Mouse (Mus musculus): ENCODE results near the gene Gpbar1. TPM values are rescaled to one million over a fixed set of nuclear protein-coding genes. Genes with fewer than 3 reads are reported as not detected.

Gene Gpbar1
- polyA plus RNA-seq, 1 experiment from 2014 or later: 0.14 TPM

- 82% methylated on average over 5 of the region's 5 CpGs for WGBS
- Histone ChIP-seq H3K4me3 (no peak overlapping the region), H3K36me3 (replicated peaks) (peaks cover 80% of the 10 kb centered on the region), H3K4me1 (no peaks in the 10 kb centered on the region), H3K9me3 (no peaks in the 10 kb centered on the region), H3K27ac (no peak overlapping the region), H3K27me3 (ENCODE audit: poor library complexity, severe bottlenecking) (no peaks in the 10 kb centered on the region)
- no peak for DNase-seq (ENCODE audit: extremely low spot score, low spot score)
Observed at GRCm38 (mm10) chr1:74249331-74249980, 28.9 kb upstream of the Gpbar1 start.

DNA sequence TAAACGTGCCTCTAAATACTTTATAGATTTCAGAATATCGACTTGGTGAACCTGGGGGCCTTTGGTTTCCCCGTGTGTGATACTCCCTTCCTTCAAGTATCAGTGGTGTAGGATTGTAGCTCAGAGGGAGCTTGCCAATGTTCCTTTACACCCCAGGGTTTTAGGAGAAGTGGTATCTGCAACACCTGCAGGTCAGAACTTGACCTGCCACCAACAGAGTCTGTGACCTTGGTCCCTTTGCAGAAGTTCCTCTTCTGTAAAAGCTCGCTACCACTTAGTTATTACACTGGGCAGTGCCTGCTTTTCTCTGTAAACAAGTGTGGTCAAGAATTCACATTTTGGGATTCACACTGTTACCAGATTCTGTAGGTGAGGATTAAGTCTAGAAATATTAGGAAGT is 28.3 kb upstream of the Gpbar1 start:
- Histone ChIP-seq H3K36me3 (replicated peaks) (peaks cover 86% of the 10 kb centered on the region), H3K27ac (no peak overlapping the region), H3K27me3 (ENCODE audit: poor library complexity, severe bottlenecking) (no peaks in the 10 kb centered on the region), H3K4me1 (no peaks in the 10 kb centered on the region), H3K9me3 (no peaks in the 10 kb centered on the region), H3K4me3 (no peak overlapping the region)
- DNase-seq (ENCODE audit: extremely low spot score, low spot score): no peak
- WGBS: 92% methylated on average over 4 of the region's 4 CpGs

DNA sequence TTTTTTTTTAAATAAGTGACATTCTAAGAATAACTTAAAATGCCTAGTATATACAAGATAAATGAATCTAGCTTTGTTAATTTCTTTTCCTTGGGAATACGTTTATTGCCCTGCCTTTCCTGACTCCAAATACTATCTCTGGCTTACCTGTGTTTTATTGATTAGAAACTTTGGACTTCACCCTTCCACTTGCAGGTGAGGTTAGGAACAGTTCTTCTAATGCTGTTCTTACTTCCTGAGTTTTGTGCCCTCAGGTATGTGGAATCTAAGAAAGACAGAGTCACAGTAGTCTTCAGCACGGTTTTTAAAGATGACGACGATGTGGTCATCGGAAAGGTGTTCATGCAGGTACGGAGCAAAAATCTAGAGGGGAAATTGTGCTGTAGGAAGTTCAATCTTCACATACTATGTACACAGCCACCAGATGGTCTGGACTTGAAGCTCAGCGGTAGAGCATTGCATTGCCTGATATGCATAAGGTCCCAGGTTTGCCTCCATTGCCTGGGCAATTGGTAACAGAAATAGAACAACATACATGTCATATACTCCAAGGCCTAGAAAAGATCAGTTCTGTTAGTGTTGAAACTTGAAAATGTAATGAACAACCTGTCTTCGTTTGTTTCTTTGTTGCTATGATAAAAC is 22.5 kb upstream of the Gpbar1 start:
- peaks cover 96% of the 10 kb centered on the region for H3K36me3 ChIP-seq (replicated peaks)

DNA sequence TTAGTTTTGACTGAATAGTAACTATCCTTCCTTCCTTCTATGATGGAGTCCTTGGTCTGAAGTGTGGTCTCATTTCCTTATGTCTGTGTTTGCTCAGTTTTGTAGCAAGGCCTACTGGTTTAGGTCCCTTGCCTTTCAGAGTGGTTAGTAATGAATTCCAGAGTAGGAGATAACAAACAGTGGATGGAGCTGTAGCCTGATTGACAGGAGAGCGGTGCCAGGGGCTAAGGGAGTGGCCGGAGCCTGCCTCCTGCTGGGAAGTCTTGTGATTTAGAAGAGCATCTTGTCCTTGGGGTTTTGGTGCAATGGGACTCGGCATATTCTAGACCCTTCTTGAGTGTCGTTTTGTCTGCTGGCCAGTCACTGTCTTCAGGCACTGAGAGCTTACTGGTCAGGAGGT is 21.6 kb upstream of the Gpbar1 start:
- Histone ChIP-seq H3K4me3 (no peak overlapping the region), H3K27me3 (ENCODE audit: poor library complexity, severe bottlenecking) (no peaks in the 10 kb centered on the region), H3K9me3 (no peaks in the 10 kb centered on the region), H3K4me1 (no peaks in the 10 kb centered on the region), H3K27ac (no peak overlapping the region), H3K36me3 (replicated peaks) (peaks cover 96% of the 10 kb centered on the region)
- no peak for DNase-seq (ENCODE audit: extremely low spot score, low spot score)
- 81% methylated on average over 4 of the region's 4 CpGs for WGBS

More for the DNA sequence above, 22.5 kb upstream of the Gpbar1 start:
- Histone ChIP-seq H3K27me3 (ENCODE audit: poor library complexity, severe bottlenecking) (no peaks in the 10 kb centered on the region), H3K4me3 (no peak overlapping the region), H3K27ac (no peak overlapping the region), H3K9me3 (no peaks in the 10 kb centered on the region), H3K4me1 (no peaks in the 10 kb centered on the region)
- DNase-seq (ENCODE audit: extremely low spot score, low spot score): no peak
- 96% methylated on average over 8 of the region's 8 CpGs for WGBS

DNA sequence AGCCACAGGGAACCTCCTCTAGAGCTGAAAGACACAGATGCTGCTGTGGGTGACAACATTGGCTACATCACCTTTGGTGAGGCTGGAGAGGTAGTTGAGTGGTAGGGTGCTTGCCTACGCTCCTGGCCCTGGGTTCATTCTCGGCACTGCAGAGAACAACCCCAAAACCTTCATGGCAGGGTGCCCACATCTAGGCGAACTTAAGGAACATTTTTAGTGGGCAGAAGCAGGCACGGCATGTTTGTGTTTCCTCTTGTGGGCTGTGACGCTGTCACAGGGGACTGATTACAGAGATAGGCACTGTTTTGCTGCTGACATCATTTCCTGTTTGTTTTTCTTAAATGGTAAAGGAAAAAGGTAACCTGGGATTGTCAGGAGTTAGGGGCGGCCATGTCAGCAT is 15.8 kb upstream of the Gpbar1 start:
- H3K4me1 ChIP-seq: no peaks in the 10 kb centered on the region
- no peak for DNase-seq (ENCODE audit: extremely low spot score, low spot score)
- 88% methylated on average over 6 of the region's 6 CpGs for WGBS
- H3K4me3 ChIP-seq: no peak overlapping the region
- H3K27ac ChIP-seq: no peak overlapping the region
- H3K36me3 ChIP-seq (replicated peaks): peaks cover 96% of the 10 kb centered on the region
- no peaks in the 10 kb centered on the region for H3K9me3 ChIP-seq
- no peaks in the 10 kb centered on the region for H3K27me3 ChIP-seq (ENCODE audit: poor library complexity, severe bottlenecking)

DNA sequence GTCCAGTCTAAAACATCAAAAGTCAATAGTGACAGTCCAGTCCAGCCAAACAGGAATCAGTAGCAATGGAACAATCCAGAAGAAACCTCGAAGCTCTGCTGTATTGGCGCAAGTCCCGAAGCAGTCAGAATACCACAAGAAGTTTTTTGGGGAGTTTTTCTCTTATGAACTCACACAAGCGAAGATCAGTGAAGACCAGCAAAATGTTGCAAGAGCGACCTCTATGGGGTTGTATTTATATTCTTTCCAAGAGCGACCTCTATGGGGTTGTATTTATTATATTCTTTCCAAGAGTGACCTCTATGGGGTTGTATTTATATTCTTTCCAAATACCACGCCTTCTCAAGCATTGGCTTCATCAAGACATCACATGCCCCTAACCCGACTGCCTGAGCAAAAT is 9.6 kb upstream of the Gpbar1 start:
- H3K4me1 ChIP-seq: no peaks in the 10 kb centered on the region
- DNase-seq (ENCODE audit: extremely low spot score, low spot score): no peak
- 91% methylated on average over 8 of the region's 8 CpGs for WGBS
- H3K4me3 ChIP-seq: no peak overlapping the region
- no peaks in the 10 kb centered on the region for H3K9me3 ChIP-seq
- H3K36me3 ChIP-seq (replicated peaks): peaks cover 59% of the 10 kb centered on the region
- no peak overlapping the region for H3K27ac ChIP-seq
- no peaks in the 10 kb centered on the region for H3K27me3 ChIP-seq (ENCODE audit: poor library complexity, severe bottlenecking)

DNA sequence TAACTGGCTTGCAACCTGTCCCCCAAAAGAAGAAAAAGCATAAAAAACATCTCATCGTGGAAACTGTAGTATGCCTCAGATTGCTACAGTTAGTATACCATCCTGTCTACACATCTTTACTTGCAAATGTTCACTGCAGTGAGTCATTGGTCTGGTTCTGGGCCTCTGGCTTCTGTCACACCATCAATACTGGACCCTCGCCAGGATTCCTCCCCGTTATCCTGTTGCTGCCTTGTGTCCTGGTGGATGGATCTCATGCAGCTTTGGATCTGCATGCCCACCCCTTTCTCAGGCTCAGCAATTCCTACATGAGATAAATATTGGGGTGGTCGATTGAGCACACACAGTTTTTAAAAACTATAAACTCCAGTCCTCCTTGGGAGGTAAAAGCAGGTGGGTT is 6.7 kb upstream of the Gpbar1 start:
- Histone ChIP-seq H3K27ac (no peak overlapping the region), H3K27me3 (ENCODE audit: poor library complexity, severe bottlenecking) (no peaks in the 10 kb centered on the region), H3K4me1 (peaks cover 11% of the 10 kb centered on the region), H3K36me3 (replicated peaks) (peaks cover 30% of the 10 kb centered on the region), H3K9me3 (no peaks in the 10 kb centered on the region), H3K4me3 (no peak overlapping the region)
- DNase-seq (ENCODE audit: extremely low spot score, low spot score): no peak
- 92% methylated on average over 4 of the region's 4 CpGs for WGBS

- Histone ChIP-seq H3K27ac (no peak overlapping the region), H3K27me3 (ENCODE audit: poor library complexity, severe bottlenecking) (no peaks in the 10 kb centered on the region), H3K4me1 (peaks cover 21% of the 10 kb centered on the region), H3K4me3 (no peak overlapping the region), H3K36me3 (replicated peaks) (peaks cover 14% of the 10 kb centered on the region), H3K9me3 (no peaks in the 10 kb centered on the region)
- WGBS: 53% methylated on average over 9 of the region's 9 CpGs
- no peak for DNase-seq (ENCODE audit: extremely low spot score, low spot score)
Observed at GRCm38 (mm10) chr1:74275015-74275414, 3.3 kb upstream of the Gpbar1 start.

GRCm38 (mm10) chr1:74277041-74277440 is 1.3 kb upstream of the Gpbar1 start:
- no peaks in the 10 kb centered on the region for H3K9me3 ChIP-seq
- no peaks in the 10 kb centered on the region for H3K27me3 ChIP-seq (ENCODE audit: poor library complexity, severe bottlenecking)
- no peak for DNase-seq (ENCODE audit: extremely low spot score, low spot score)
- H3K4me1 ChIP-seq: peaks cover 21% of the 10 kb centered on the region
- WGBS: 70% methylated on average over 6 of the region's 6 CpGs
- H3K27ac ChIP-seq: no peak overlapping the region
- peaks cover 34% of the 10 kb centered on the region for H3K36me3 ChIP-seq (replicated peaks)
- no peak overlapping the region for H3K4me3 ChIP-seq

DNA sequence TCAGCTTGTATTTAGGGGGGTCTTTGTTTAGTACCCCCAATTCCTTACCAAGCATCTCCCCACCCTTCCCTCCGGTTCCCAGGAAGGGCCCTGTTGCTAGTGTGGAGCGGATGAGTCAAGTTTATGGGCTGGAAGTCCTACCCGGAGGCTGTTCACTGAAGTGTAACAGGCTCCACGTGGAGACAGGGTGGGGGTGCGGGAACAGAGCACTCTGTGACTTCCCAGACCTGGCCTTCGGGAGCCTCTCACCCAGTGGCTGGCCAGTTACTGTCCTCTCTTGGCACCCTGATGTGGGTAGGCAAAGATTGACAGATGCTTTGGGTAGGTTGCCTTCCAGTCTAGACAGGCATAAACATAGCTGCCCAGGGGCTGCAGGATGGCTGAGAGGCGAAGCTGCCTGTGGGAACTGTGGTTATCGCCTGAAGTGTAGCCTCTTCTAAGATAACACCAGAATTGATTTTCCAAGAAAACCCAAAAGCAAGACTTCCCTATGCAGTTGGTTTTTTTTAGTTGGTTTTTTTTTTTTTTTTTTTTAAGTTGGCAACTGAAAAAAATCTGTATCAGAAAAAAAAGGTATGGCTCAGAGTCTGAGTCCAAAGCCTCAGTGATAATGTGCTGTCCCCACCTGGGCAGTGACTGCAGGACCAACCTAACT is 340 bp upstream of the Gpbar1 start:
- H3K4me3 ChIP-seq: no peak overlapping the region
- peaks cover 44% of the 10 kb centered on the region for H3K36me3 ChIP-seq (replicated peaks)
- H3K27ac ChIP-seq: no peak overlapping the region
- H3K4me1 ChIP-seq: peaks cover 27% of the 10 kb centered on the region
- no peak for DNase-seq (ENCODE audit: extremely low spot score, low spot score)
- H3K27me3 ChIP-seq (ENCODE audit: poor library complexity, severe bottlenecking): no peaks in the 10 kb centered on the region
- H3K9me3 ChIP-seq: no peaks in the 10 kb centered on the region
- WGBS: 72% methylated on average over 8 of the region's 8 CpGs

GRCm38 (mm10) chr1:74278988-74279387 is 638 bp downstream of the Gpbar1 start:
- WGBS: 92% methylated on average over 11 of the region's 11 CpGs
- DNase-seq (ENCODE audit: extremely low spot score, low spot score): no peak
- H3K4me1 ChIP-seq: peaks cover 35% of the 10 kb centered on the region
- H3K27ac ChIP-seq: no peak overlapping the region
- H3K27me3 ChIP-seq (ENCODE audit: poor library complexity, severe bottlenecking): no peaks in the 10 kb centered on the region
- no peaks in the 10 kb centered on the region for H3K9me3 ChIP-seq
- no peak overlapping the region for H3K4me3 ChIP-seq
- H3K36me3 ChIP-seq (replicated peaks): peaks cover 47% of the 10 kb centered on the region

DNA sequence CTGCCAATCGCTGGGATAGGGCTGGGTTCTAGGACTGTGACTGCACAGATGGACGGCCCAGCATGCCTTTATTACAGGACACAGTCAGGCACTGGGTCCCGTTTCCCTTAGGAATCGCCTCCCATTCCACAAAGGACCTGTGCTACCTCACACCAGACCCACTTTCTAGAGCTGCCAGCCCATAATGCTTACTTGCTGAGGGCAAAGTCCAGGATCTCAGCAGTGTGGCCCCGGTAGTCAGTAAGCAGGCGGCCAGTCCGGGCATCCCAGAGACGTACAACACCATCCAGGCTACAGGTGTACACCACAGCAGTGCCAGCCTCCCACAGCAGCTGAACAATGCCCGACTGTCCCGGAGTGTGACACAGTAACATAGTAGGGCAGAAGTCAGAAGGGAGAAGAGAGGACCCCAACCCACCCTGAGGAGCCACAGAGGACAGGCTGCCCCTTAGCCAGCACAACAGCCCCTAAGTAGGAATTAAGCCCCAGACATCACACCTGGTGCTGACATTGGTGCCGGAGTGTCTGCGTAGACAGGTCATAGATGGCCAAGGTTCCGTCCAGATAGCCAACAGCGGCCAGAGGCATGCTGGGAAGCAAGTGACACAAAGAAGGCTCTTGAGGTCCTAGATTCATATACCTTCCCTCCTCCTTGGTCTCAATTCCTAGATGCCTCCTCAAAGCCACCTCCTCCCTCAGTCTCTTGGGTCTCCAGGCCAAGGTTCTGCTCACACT is 2.4 kb downstream of the Gpbar1 start:
- H3K9me3 ChIP-seq: no peaks in the 10 kb centered on the region
- peaks cover 31% of the 10 kb centered on the region for H3K4me1 ChIP-seq
- DNase-seq (ENCODE audit: extremely low spot score, low spot score): no peak
- H3K36me3 ChIP-seq (replicated peaks): peaks cover 47% of the 10 kb centered on the region
- no peaks in the 10 kb centered on the region for H3K27me3 ChIP-seq (ENCODE audit: poor library complexity, severe bottlenecking)
- no peak overlapping the region for H3K27ac ChIP-seq
- no peak overlapping the region for H3K4me3 ChIP-seq
- 93% methylated on average over 14 of the region's 14 CpGs for WGBS

GRCm38 (mm10) chr1:74281372-74281771 is 3.0 kb downstream of the Gpbar1 start:
- no peak for DNase-seq (ENCODE audit: extremely low spot score, low spot score)
- peaks cover 37% of the 10 kb centered on the region for H3K4me1 ChIP-seq

More at GRCm38 (mm10) chr1:74281372-74281771, 3.0 kb downstream of the Gpbar1 start:
- WGBS: 93% methylated on average over 2 of the region's 2 CpGs
- no peaks in the 10 kb centered on the region for H3K27me3 ChIP-seq (ENCODE audit: poor library complexity, severe bottlenecking)
- H3K27ac ChIP-seq: no peak overlapping the region
- no peak overlapping the region for H3K4me3 ChIP-seq
- H3K9me3 ChIP-seq: no peaks in the 10 kb centered on the region
- H3K36me3 ChIP-seq (replicated peaks): peaks cover 47% of the 10 kb centered on the region

All from forebrain, embryonic 10.5 days (tissue).